Comparison of ENCODE assay signal across 37 mouse cellular contexts in genomic region chr16:45492927-45493326, GRCm38 (mm10). TPM values are rescaled to one million over a fixed set of nuclear protein-coding genes. Genes with fewer than 3 reads are reported as not detected.
DNase-seq lines count a peak whose midpoint lies in the region; ATAC-seq lines count a peak whose summit lies in the region.
"Had no signal": no experiment of that assay in that cellular context is flagged by ENCODE, and none has a peak within 500 bp of the region (broad histone marks: within the 10 kb centered on the region; RNA-seq: fewer than 3 reads in every experiment).

Gene Gm609 (minus strand): TSS chr16:45492969.

- H3K9me3 ChIP-seq in kidney, embryonic 16.5 days (ENCODE audit: low read length): no peaks in the 10 kb centered on the region
- no peaks in the 10 kb centered on the region for H3K9me3 ChIP-seq in stomach, embryonic 14.5 days (ENCODE audit: control insufficient read depth, low read depth, low read length)
- H3K9me3 ChIP-seq: forebrain, embryonic 13.5 days; heart, embryonic 13.5 days; liver, embryonic 12.5 days; megakaryocyte, embryonic 14.5 days; midbrain, embryonic 12.5 days; neural tube, embryonic 13.5 days had no signal

- no peak within 1 kb of the TSS for H3K9ac ChIP-seq in kidney, embryonic 16.5 days (replicated peaks; ENCODE audit: low read length)
- H3K9ac ChIP-seq in stomach, embryonic 14.5 days (replicated peaks; ENCODE audit: low read depth, low read length): no peak within 1 kb of the TSS
- H3K9ac ChIP-seq: forebrain, embryonic 13.5 days; heart, embryonic 13.5 days; hindbrain, embryonic 14.5 days; liver, embryonic 12.5 days; liver, postnatal 0 days; midbrain, embryonic 12.5 days; neural tube, embryonic 13.5 days had no signal

- no peaks in the 10 kb centered on the region for H3K4me1 ChIP-seq in kidney, embryonic 16.5 days (ENCODE audit: insufficient read depth, low read length)
- H3K4me1 ChIP-seq in stomach, embryonic 14.5 days (ENCODE audit: control insufficient read depth, insufficient read depth, low read length): no peaks in the 10 kb centered on the region
- H3K4me1 ChIP-seq: forebrain, embryonic 13.5 days; heart, embryonic 13.5 days; liver, embryonic 12.5 days; megakaryocyte, embryonic 14.5 days; midbrain, embryonic 12.5 days; neural tube, embryonic 13.5 days had no signal

- peak; percentile 95 for ATAC-seq in kidney, embryonic 16.5 days (ENCODE audit: low FRiP score, low TSS enrichment)
- ATAC-seq in stomach, embryonic 14.5 days (ENCODE audit: insufficient number of reproducible peaks, insufficient read depth, low FRiP score, low read depth): peak; percentile 78
- ATAC-seq in monocyte, adult 5-6 weeks (replicated peaks; ENCODE audit: insufficient number of reproducible peaks, low FRiP score, low TSS enrichment, poor library complexity, severe bottlenecking): no peak
- ATAC-seq in megakaryocyte, adult 5-6 weeks (ENCODE audit: poor library complexity, severe bottlenecking): no peak
- ATAC-seq: forebrain, embryonic 13.5 days; liver, embryonic 12.5 days; liver, postnatal 0 days had no signal

- no peaks in the 10 kb centered on the region for H3K36me3 ChIP-seq in kidney, embryonic 16.5 days (ENCODE audit: insufficient read depth, low read length)
- H3K36me3 ChIP-seq in stomach, embryonic 14.5 days (ENCODE audit: control insufficient read depth, insufficient read depth, low read length): no peaks in the 10 kb centered on the region
- H3K36me3 ChIP-seq: heart, embryonic 13.5 days; liver, embryonic 12.5 days; midbrain, embryonic 12.5 days; neural tube, embryonic 13.5 days had no signal

- no peaks in the 10 kb centered on the region for H3K27me3 ChIP-seq in kidney, embryonic 16.5 days (ENCODE audit: insufficient read depth, low read length)
- no peaks in the 10 kb centered on the region for H3K27me3 ChIP-seq in stomach, embryonic 14.5 days (ENCODE audit: control insufficient read depth, insufficient read depth, low read length)
- H3K27me3 ChIP-seq: CH12.LX; forebrain, embryonic 13.5 days; heart, embryonic 13.5 days; liver, embryonic 12.5 days; megakaryocyte, embryonic 14.5 days; midbrain, embryonic 12.5 days; neural tube, embryonic 13.5 days had no signal

- WGBS in kidney, embryonic 16.5 days: 51% methylated on average over 5 of the region's 5 CpGs
- 67% methylated on average over 5 of the region's 5 CpGs for WGBS in stomach, embryonic 14.5 days

- DNase-seq in heart, adult 11 months: peak; percentile 70
- DNase-seq in heart, adult 8-10 months (ENCODE audit: low spot score): no peak
- DNase-seq in kidney, adult 18-20 months: no peak
- DNase-seq in thymus, postnatal 10 days (ENCODE audit: low spot score in 2 of 2): no peak
- DNase-seq: adrenal gland, postnatal 10 days; cerebellum, adult 8-10 months; cerebellum, postnatal 25 days; gastrocnemius, postnatal 25 days; heart, adult 18-20 months; heart, postnatal 10 days; left cerebral cortex, postnatal 4 days; liver, postnatal 0 days; lung, postnatal 36 days; right cerebral cortex, postnatal 4 days; thymus, postnatal 25 days had no signal

- H3K27ac ChIP-seq in kidney, embryonic 16.5 days (ENCODE audit: low read length): no peak within 1 kb of the TSS
- H3K27ac ChIP-seq in stomach, embryonic 14.5 days (ENCODE audit: low read length): no peak within 1 kb of the TSS
- H3K27ac ChIP-seq: forebrain, embryonic 13.5 days; heart, embryonic 13.5 days; hindbrain, embryonic 14.5 days; layer of hippocampus, adult 2 months; left cerebral cortex, adult 2 months; liver, embryonic 12.5 days; midbrain, embryonic 12.5 days; neural tube, embryonic 13.5 days had no signal

- H3K4me3 ChIP-seq in kidney, embryonic 16.5 days (ENCODE audit: low read length): no peak within 1 kb of the TSS
- H3K4me3 ChIP-seq in stomach, embryonic 14.5 days (ENCODE audit: low read depth, low read length): no peak within 1 kb of the TSS
- H3K4me3 ChIP-seq: forebrain, embryonic 13.5 days; heart, embryonic 13.5 days; layer of hippocampus, adult 2 months; left cerebral cortex, adult 2 months; liver, embryonic 12.5 days; megakaryocyte, embryonic 14.5 days; midbrain, embryonic 12.5 days; neural tube, embryonic 13.5 days had no signal

- H3K4me2 ChIP-seq in kidney, embryonic 16.5 days (replicated peaks; ENCODE audit: low read depth, low read length): no peak within 1 kb of the TSS
- 0 out of 2 replicates have a peak within 1 kb of the TSS, but pooled peaks have one; percentile 7 for H3K4me2 ChIP-seq in stomach, embryonic 14.5 days (replicated peaks; ENCODE audit: low read depth, low read length)
- H3K4me2 ChIP-seq: forebrain, embryonic 13.5 days; heart, embryonic 13.5 days; hindbrain, embryonic 14.5 days; liver, embryonic 12.5 days; midbrain, embryonic 12.5 days; neural tube, embryonic 13.5 days had no signal

RNA-seq across cellular contexts. Expression of gene Gm609, which starts in this region (rescaled TPM):
- total RNA-seq in heart, adult 8-10 months (2022): not detected
- 0.59 and 0.78 TPM in 2 replicates for polyA plus RNA-seq in kidney, embryonic 16.5 days (2015; fragmentation: Nextera tagmentation; extraction: Ambion mirVana)
- 0.33 and 0.78 TPM in 2 replicates for polyA plus RNA-seq in stomach, embryonic 14.5 days (2014; fragmentation: Nextera tagmentation; extraction: Ambion mirVana)
- total RNA-seq in monocyte, adult 5-6 weeks (2017): not detected in 3 replicates
- total RNA-seq in megakaryocyte, adult 5-6 weeks (2015): not detected in 2 replicates
- not detected in 2 replicates for total RNA-seq in megakaryocyte, adult 5-6 weeks (2017)
- total RNA-seq: ES-E14; heart, adult 18-20 months; heart, postnatal 10 days; hematopoietic stem cell, adult 5-6 weeks; left cerebral cortex, postnatal 4 days; midbrain, postnatal 0 days had no signal
- polyA plus RNA-seq: C2C12; embryonic facial prominence, embryonic 11.5 days; forebrain, embryonic 13.5 days; heart, embryonic 13.5 days; hindbrain, embryonic 14.5 days; limb, embryonic 14.5 days; liver, embryonic 12.5 days; lung, embryonic 16.5 days; midbrain, embryonic 12.5 days; midbrain, postnatal 0 days; neural tube, embryonic 13.5 days; spleen, adult 2 months had no signal

Comparison
In these comparisons a context has a peak if more than half of its experiments do, and no peak if none do; other contexts are left out.
1. Peak in ATAC-seq in kidney, embryonic 16.5 days; RNA of the gene not detected or under 1 TPM.
2. Peak in ATAC-seq and H3K4me2 ChIP-seq in stomach, embryonic 14.5 days; RNA of the gene not detected or under 1 TPM.